Mouse (Mus musculus): Measurements from ENCODE around the gene Chd3. TPM values are rescaled to one million over a fixed set of nuclear protein-coding genes. Genes with fewer than 3 reads are reported as not detected.
A peak's percentile ranks its signal among the peaks of the same experiment; 100 is the strongest.

The Chd3 gene
- polyA plus RNA-seq, 1 experiment: 199 TPM

- H3K4me1 ChIP-seq (ENCODE audit: control insufficient read depth, insufficient read depth, low read length): peaks cover 4% of the 10 kb centered on the region
- TF ChIP-seq CTCF (IDR thresholded peaks at IDR 0.05; ENCODE audit: borderline replicate concordance, insufficient read depth, low read length) (no peak), POLR2A (IDR thresholded peaks at IDR 0.05; ENCODE audit: low read depth, low read length) (no peak)
- no peak overlapping the region for H3K27ac ChIP-seq (ENCODE audit: insufficient read depth, low read length)
- H3K4me3 ChIP-seq (ENCODE audit: insufficient read depth, low read length): no peak overlapping the region
These were observed 6.4 kb upstream of the Chd3 start for GRCm38 (mm10) chr11:69375646-69376045.

DNA sequence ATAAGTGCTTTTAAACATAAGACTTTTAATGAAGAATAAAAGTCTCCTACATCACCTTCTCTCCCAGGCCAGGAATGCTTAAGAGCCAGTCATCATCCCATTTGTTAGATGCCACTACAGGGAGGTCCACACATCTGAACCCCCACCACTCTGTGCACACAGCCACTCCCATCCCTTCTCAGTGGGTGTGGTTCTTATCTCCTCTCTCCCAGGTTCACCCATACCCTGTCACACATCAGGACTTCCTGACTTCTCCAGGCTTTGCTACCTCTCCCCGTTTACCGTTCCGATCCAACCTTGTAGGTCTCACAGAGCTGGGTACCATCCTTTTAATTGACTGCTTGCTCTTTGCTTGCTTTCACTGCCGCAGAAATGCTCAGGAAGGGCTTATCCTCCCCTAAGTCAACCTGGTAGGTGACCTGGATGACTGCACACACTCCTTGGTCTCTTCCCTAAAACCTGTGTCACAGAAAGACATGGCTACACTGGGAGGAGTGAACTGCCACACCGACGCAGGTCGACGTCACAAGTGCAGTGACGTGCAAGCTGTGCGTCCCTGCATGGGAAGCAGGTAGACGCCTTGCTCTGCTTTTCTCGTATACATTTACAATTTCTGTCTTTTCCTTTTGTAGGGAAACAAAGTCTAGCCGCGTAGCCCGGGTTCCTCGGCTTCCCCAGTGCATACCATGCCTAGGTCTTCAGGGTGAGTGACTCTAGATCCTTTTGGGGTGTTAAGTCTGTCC is 4.2 kb upstream of the Chd3 start:
- Histone ChIP-seq H3K27ac (ENCODE audit: insufficient read depth, low read length) (no peak overlapping the region), H3K4me1 (ENCODE audit: control insufficient read depth, insufficient read depth, low read length) (peaks cover 5% of the 10 kb centered on the region), H3K4me3 (ENCODE audit: insufficient read depth, low read length) (no peak overlapping the region)
- TF ChIP-seq POLR2A (IDR thresholded peaks at IDR 0.05; ENCODE audit: low read depth, low read length) (no peak), CTCF (IDR thresholded peaks at IDR 0.05; ENCODE audit: borderline replicate concordance, insufficient read depth, low read length) (no peak)

GRCm38 (mm10) chr11:69372780-69373170 is 3.6 kb upstream of the Chd3 start:
- peaks cover 5% of the 10 kb centered on the region for H3K4me1 ChIP-seq (ENCODE audit: control insufficient read depth, insufficient read depth, low read length)
- no peak overlapping the region for H3K4me3 ChIP-seq (ENCODE audit: insufficient read depth, low read length)
- H3K27ac ChIP-seq (ENCODE audit: insufficient read depth, low read length): no peak overlapping the region
- no peak for TF ChIP-seq POLR2A (IDR thresholded peaks at IDR 0.05; ENCODE audit: low read depth, low read length)
- no peak for TF ChIP-seq CTCF (IDR thresholded peaks at IDR 0.05; ENCODE audit: borderline replicate concordance, insufficient read depth, low read length)

DNA sequence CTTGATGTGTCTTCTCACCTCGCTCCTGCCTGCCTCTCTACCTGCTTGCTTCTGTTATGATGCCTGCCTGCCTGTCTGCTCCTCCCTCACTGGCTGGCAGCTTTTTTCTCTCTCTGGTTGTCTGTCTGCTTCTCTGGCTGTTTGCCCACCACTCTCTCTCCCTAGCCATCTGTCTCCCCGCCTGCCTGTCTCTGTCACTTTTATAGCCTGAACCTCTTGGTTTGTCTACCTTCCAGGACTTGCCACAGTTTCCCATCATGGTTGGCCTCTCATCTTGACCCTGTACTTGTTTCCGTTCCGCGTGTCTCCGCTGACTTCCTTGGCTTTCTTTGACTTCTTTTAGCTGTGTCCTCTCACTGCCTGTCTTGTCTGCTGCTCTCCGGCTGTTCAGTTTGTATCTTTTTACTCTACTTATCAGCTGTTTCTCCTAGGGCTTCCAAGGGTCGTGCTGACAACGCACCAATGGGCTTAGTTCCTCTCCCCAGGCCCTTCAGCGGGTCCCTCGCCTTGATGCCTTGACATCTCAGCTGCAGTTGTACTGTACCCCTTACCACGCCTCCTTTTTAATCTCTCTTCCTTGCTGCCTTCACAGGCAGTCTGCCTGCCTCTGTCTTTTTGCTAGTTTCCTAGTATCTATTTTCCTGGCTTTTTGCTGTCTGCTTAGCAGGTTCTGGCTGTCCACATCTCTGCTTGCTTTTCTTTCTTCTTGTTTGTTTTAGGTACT is 3.0 kb upstream of the Chd3 start:
- no peak for TF ChIP-seq POLR2A (IDR thresholded peaks at IDR 0.05; ENCODE audit: low read depth, low read length)
- no peak for TF ChIP-seq CTCF (IDR thresholded peaks at IDR 0.05; ENCODE audit: borderline replicate concordance, insufficient read depth, low read length)
- peaks cover 5% of the 10 kb centered on the region for H3K4me1 ChIP-seq (ENCODE audit: control insufficient read depth, insufficient read depth, low read length)
- H3K4me3 ChIP-seq (ENCODE audit: insufficient read depth, low read length): no peak overlapping the region
- H3K27ac ChIP-seq (ENCODE audit: insufficient read depth, low read length): no peak overlapping the region

GRCm38 (mm10) chr11:69371601-69372000 is 2.4 kb upstream of the Chd3 start:
- Histone ChIP-seq H3K4me3 (ENCODE audit: insufficient read depth, low read length) (no peak overlapping the region), H3K27ac (ENCODE audit: insufficient read depth, low read length) (no peak overlapping the region), H3K4me1 (ENCODE audit: control insufficient read depth, insufficient read depth, low read length) (peaks cover 5% of the 10 kb centered on the region)
- TF ChIP-seq CTCF (IDR thresholded peaks at IDR 0.05; ENCODE audit: borderline replicate concordance, insufficient read depth, low read length): no peak
- no peak for TF ChIP-seq POLR2A (IDR thresholded peaks at IDR 0.05; ENCODE audit: low read depth, low read length)

DNA sequence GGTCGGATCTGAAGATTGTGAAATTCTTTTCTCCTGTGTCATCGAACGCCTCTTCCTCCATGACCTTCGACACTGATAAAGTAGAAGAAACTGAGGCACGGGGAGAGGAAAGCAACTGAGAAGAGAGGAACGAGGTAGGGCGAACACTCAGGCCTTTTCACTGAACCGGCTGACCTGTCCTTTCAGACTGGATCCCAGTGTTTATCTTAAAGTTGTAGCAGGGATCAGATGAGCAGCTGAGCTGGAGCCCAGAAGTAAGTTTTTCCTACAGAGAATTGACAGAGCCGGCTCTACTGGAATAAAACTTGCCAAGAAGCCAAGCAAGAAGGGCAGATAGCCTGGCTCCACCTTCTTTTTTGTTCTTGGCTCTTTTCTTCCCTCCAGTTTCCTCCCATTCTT is 1.6 kb upstream of the Chd3 start:
- H3K4me1 ChIP-seq (ENCODE audit: control insufficient read depth, insufficient read depth, low read length): peaks cover 7% of the 10 kb centered on the region
- peak overlapping the region; percentile 13; the same call in 1 of the 2 replicates for H3K4me3 ChIP-seq (ENCODE audit: insufficient read depth, low read length)
- H3K27ac ChIP-seq (ENCODE audit: insufficient read depth, low read length): peak overlapping the region; percentile 94
- TF ChIP-seq POLR2A (IDR thresholded peaks at IDR 0.05; ENCODE audit: low read depth, low read length) (peak; percentile 19; the same call in 1 of the 2 replicates), CTCF (IDR thresholded peaks at IDR 0.05; ENCODE audit: borderline replicate concordance, insufficient read depth, low read length) (no peak)

DNA sequence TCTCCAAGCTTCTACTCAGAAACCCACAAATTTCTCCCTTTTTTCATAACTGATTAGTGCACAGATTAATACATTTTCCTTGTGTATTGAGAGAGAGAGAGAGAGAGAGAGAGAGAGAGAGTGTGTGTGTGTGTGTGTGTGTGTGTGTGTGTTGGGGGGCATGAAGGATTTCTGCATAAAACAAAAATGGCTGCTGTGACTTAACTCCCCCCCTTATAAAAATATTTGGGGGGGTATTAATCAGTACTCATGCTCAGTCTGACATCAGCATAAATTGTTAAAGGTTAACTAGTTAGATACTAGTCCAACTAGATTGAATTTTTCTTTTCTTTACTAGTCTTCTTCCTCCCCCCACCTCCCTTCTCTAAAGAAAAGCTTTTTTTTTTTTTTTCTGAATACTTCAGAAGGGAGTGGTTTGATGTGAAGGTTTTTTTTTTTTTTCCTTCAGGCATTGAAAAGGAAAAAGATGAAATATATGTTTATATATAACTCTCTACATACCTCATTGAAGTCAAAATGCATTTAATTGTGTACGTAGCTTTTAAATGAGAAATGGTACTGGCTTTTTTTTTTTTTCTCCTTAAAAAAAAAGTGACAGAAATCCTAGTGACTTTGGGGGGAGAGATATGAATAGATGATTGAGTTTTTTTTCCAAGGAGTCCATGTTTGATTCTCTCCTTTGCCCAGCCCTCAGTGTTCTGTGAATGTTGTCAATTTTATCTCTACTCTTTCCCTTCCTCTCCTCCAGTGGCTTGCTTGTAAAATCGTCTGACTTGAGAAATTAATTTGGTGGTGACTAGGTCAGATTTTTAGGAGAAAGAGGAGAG is 997 bp upstream of the Chd3 start:
- TF ChIP-seq POLR2A (IDR thresholded peaks at IDR 0.05; ENCODE audit: low read depth, low read length) (0 out of 2 replicates have a peak, but pooled peaks have one; percentile 39), CTCF (IDR thresholded peaks at IDR 0.05; ENCODE audit: borderline replicate concordance, insufficient read depth, low read length) (no peak)
- Histone ChIP-seq H3K4me1 (ENCODE audit: control insufficient read depth, insufficient read depth, low read length) (peaks cover 13% of the 10 kb centered on the region), H3K27ac (ENCODE audit: insufficient read depth, low read length) (peak overlapping the region; percentile 94)

DNA sequence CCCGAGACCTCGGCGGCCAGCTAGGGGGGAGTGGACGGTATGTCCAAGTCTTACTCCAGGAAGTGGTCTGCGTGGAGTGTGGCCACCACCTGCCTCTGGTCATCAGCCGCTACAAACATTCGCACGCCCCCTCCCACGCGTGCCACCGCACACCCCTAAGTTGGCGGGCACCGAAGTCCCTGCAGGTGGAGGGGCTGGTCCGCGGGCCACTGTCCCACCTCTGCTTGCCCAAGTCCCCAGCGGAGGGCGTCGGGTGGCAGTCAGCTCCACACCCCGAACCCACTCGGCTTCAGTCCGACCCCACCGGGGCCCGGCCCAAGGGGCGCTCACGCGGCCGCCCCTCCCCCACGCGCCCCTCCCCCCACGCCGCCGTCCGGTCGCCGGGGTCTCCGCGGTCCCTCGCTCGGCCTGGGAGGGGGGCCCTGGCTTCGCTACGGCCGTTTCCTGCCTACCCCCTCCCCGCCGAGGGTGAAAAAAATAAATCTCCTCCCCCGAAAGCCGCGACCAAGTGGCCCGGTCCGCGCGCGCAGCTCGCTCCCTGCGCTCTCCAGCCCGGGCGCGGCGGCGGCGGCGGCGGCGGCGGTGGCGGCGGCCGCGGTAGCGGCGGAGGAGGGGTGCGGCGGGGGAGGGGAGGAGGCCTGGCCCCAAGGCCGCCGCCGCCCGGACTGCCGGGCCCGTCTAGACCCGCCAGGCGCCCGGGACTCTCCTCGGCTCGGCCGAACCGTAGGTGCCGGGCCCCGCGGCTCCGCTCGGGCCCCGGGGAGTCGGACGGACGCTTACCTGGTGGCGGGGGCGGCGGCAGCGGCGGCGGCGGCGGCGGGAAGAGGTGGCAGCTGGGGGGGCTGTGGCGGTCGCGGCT is 621 bp downstream of the Chd3 start:
- Histone ChIP-seq H3K4me3 (ENCODE audit: insufficient read depth, low read length) (peak overlapping the region; percentile 46), H3K4me1 (ENCODE audit: control insufficient read depth, insufficient read depth, low read length) (peaks cover 19% of the 10 kb centered on the region), H3K27ac (ENCODE audit: insufficient read depth, low read length) (peak overlapping the region; percentile 99)
- TF ChIP-seq CTCF (IDR thresholded peaks at IDR 0.05; ENCODE audit: borderline replicate concordance, insufficient read depth, low read length): no peak
- TF ChIP-seq POLR2A (IDR thresholded peaks at IDR 0.05; ENCODE audit: low read depth, low read length): no peak

More for the DNA sequence above, 997 bp upstream of the Chd3 start:
- peak overlapping the region; percentile 13; the same call in 1 of the 2 replicates for H3K4me3 ChIP-seq (ENCODE audit: insufficient read depth, low read length)

Measured in embryonic fibroblast, embryonic 13.5 days (primary cell).